12 mouse cellular contexts compared by ENCODE assay signal in the genomic region with DNA sequence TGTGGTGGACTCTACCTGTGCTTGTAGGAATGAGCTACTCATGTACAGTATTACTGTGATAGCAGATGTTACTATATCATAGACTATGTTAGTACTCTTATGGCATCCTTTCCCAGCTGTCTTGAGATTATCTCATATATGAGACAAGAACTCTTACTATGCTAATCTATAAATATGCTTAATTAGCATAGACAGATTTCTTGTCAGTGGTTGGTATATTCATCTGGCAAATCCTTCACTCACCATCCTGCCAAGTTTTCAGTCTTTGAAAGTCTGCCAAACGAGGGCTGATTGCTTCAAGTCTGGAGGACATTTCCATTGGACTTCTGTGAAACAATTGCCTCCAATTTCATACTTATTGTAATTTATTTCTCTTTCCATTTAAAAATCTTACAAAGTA.
A peak's percentile ranks its signal among the peaks of the same experiment; 100 is the strongest.
DNase-seq lines count a peak whose midpoint lies in the region; ATAC-seq lines count a peak whose summit lies in the region.
"Had no signal": no experiment of that assay in that cellular context is flagged by ENCODE, and none has a peak within 500 bp of the region (broad histone marks: within the 10 kb centered on the region; RNA-seq: fewer than 3 reads in every experiment).

No protein-coding gene starts in this region.

- peak; percentile 49 for DNase-seq in cerebellum, adult 8-10 months
- peak; percentile 56 to 68 for DNase-seq in layer of hippocampus, adult 18-20 months (ENCODE audit: low spot score in 2 of 2)
- peak; percentile 46 to 65 for DNase-seq in right cerebral cortex, adult 2 months (ENCODE audit: low spot score in 2 of 2)
- no peak for DNase-seq in heart, postnatal 4 days
- DNase-seq in urinary bladder, postnatal 36 days (ENCODE audit: low spot score in 2 of 2), result no peak
- DNase-seq: gastrocnemius, postnatal 36 days; liver, embryonic 13.5 days had no signal

- H3K36me3 ChIP-seq in hindbrain, embryonic 15.5 days, result no peaks in the 10 kb centered on the region
- no peaks in the 10 kb centered on the region for H3K36me3 ChIP-seq in hindbrain, embryonic 13.5 days
- H3K36me3 ChIP-seq in intestine, embryonic 16.5 days (ENCODE audit: control insufficient read depth, insufficient read depth, low read length), result no peaks in the 10 kb centered on the region
- H3K36me3 ChIP-seq: intestine, embryonic 15.5 days; liver, embryonic 13.5 days had no signal

- no peaks in the 10 kb centered on the region for H3K4me1 ChIP-seq in hindbrain, embryonic 15.5 days (replicated peaks)
- H3K4me1 ChIP-seq in hindbrain, embryonic 13.5 days (replicated peaks), result no peaks in the 10 kb centered on the region
- no peaks in the 10 kb centered on the region; the same call in 1 of the 2 replicates for H3K4me1 ChIP-seq in intestine, embryonic 16.5 days (ENCODE audit: control insufficient read depth, insufficient read depth, low read length)
- H3K4me1 ChIP-seq: intestine, embryonic 15.5 days; liver, embryonic 13.5 days had no signal

- WGBS in hindbrain, embryonic 15.5 days, result 45% methylated on average over 1 of the region's 1 CpGs
- WGBS in hindbrain, embryonic 13.5 days, result 59% methylated on average over 1 of the region's 1 CpGs
- 72% methylated on average over 1 of the region's 1 CpGs for WGBS in intestine, embryonic 16.5 days

- no peak overlapping the region for H3K4me3 ChIP-seq in hindbrain, embryonic 15.5 days
- H3K4me3 ChIP-seq in hindbrain, embryonic 13.5 days, result no peak overlapping the region
- H3K4me3 ChIP-seq in intestine, embryonic 16.5 days (ENCODE audit: low read length), result no peak overlapping the region
- H3K4me3 ChIP-seq: intestine, embryonic 15.5 days; liver, embryonic 13.5 days had no signal

- no peak overlapping the region for H3K4me2 ChIP-seq in hindbrain, embryonic 15.5 days
- no peak overlapping the region for H3K4me2 ChIP-seq in hindbrain, embryonic 13.5 days
- no peak overlapping the region for H3K4me2 ChIP-seq in intestine, embryonic 16.5 days (ENCODE audit: low read depth, low read length)
- H3K4me2 ChIP-seq: intestine, embryonic 15.5 days; liver, embryonic 13.5 days had no signal

- no peaks in the 10 kb centered on the region for H3K27me3 ChIP-seq in hindbrain, embryonic 15.5 days
- no peaks in the 10 kb centered on the region for H3K27me3 ChIP-seq in hindbrain, embryonic 13.5 days
- H3K27me3 ChIP-seq in intestine, embryonic 16.5 days (replicated peaks; ENCODE audit: control insufficient read depth, insufficient read depth, low read length), result no peaks in the 10 kb centered on the region
- H3K27me3 ChIP-seq: CH12.LX; intestine, embryonic 15.5 days; liver, embryonic 13.5 days had no signal

- no peak overlapping the region for H3K27ac ChIP-seq in hindbrain, embryonic 15.5 days (replicated peaks)
- H3K27ac ChIP-seq in hindbrain, embryonic 13.5 days, result no peak overlapping the region
- H3K27ac ChIP-seq in intestine, embryonic 16.5 days (ENCODE audit: low read length), result no peak overlapping the region
- H3K27ac ChIP-seq: intestine, embryonic 15.5 days; liver, embryonic 13.5 days had no signal

- ATAC-seq in hindbrain, embryonic 15.5 days (ENCODE audit: low FRiP score, low read depth), result peak; percentile 38; the same call in 1 of the 2 replicates
- ATAC-seq in hindbrain, embryonic 13.5 days (ENCODE audit: low FRiP score), result no peak
- no peak for ATAC-seq in intestine, embryonic 16.5 days
- ATAC-seq: intestine, embryonic 15.5 days had no signal

- H3K9ac ChIP-seq in hindbrain, embryonic 15.5 days, result no peak overlapping the region
- no peak overlapping the region for H3K9ac ChIP-seq in hindbrain, embryonic 13.5 days
- no peak overlapping the region for H3K9ac ChIP-seq in intestine, embryonic 16.5 days (ENCODE audit: low read depth, low read length)
- H3K9ac ChIP-seq: intestine, embryonic 15.5 days; liver, embryonic 13.5 days had no signal

- no peaks in the 10 kb centered on the region for H3K9me3 ChIP-seq in hindbrain, embryonic 15.5 days
- no peaks in the 10 kb centered on the region for H3K9me3 ChIP-seq in hindbrain, embryonic 13.5 days
- no peaks in the 10 kb centered on the region for H3K9me3 ChIP-seq in intestine, embryonic 16.5 days (ENCODE audit: control insufficient read depth, low read length)
- H3K9me3 ChIP-seq: intestine, embryonic 15.5 days; liver, embryonic 13.5 days had no signal

Comparison
In these comparisons a context has a peak if more than half of its experiments do, and no peak if none do; other contexts are left out.
1. DNase-seq: peak in cerebellum, adult 8-10 months (single experiment), layer of hippocampus, adult 18-20 months (2 of 2) and right cerebral cortex, adult 2 months (2 of 2); none in heart, postnatal 4 days (single experiment) and urinary bladder, postnatal 36 days (0 of 2).